Comparison of ENCODE assay signal across 21 mouse cellular contexts in genomic region chr11:31592061-31592460, GRCm38 (mm10).
DNase-seq lines count a peak whose midpoint lies in the region; ATAC-seq and TF ChIP-seq lines count a peak whose summit lies in the region.
"Had no signal": no experiment of that assay in that cellular context is flagged by ENCODE, and none has a peak within 500 bp of the region (broad histone marks: within the 10 kb centered on the region; RNA-seq: fewer than 3 reads in every experiment).

No protein-coding gene starts in this region.

- H3K79me2 ChIP-seq in heart, adult 2 months (replicated peaks; ENCODE audit: control insufficient read depth, insufficient read depth, low read length) = no peaks in the 10 kb centered on the region

- H3K9ac ChIP-seq in heart, adult 2 months (ENCODE audit: low read depth, low read length) = no peak overlapping the region
- no peak overlapping the region for H3K9ac ChIP-seq in stomach, embryonic 14.5 days (replicated peaks; ENCODE audit: low read depth, low read length)
- no peak overlapping the region for H3K9ac ChIP-seq in stomach, postnatal 0 days (ENCODE audit: low read length)
- H3K9ac ChIP-seq in stomach, embryonic 16.5 days (ENCODE audit: low read length) = peak overlapping the region; percentile 32; the same call in 1 of the 2 replicates
- H3K9ac ChIP-seq: embryonic facial prominence, embryonic 13.5 days; forebrain, postnatal 0 days; heart, embryonic 12.5 days; hindbrain, embryonic 12.5 days had no signal

- no peaks in the 10 kb centered on the region for H3K9me3 ChIP-seq in stomach, embryonic 14.5 days (ENCODE audit: control insufficient read depth, low read depth, low read length)
- H3K9me3 ChIP-seq in stomach, postnatal 0 days (ENCODE audit: control insufficient read depth, low read length) = no peaks in the 10 kb centered on the region
- no peaks in the 10 kb centered on the region for H3K9me3 ChIP-seq in limb, embryonic 10.5 days (replicated peaks)
- no peaks in the 10 kb centered on the region for H3K9me3 ChIP-seq in stomach, embryonic 16.5 days (replicated peaks; ENCODE audit: control insufficient read depth, low read length)
- H3K9me3 ChIP-seq: embryonic facial prominence, embryonic 13.5 days; heart, embryonic 12.5 days; hindbrain, embryonic 12.5 days had no signal

- no peak for TF ChIP-seq EP300 in heart, adult 2 months (IDR thresholded peaks at IDR 0.05; ENCODE audit: insufficient read depth, low read depth, low read length)
- TF ChIP-seq EP300 in stomach, postnatal 0 days (optimal IDR thresholded peaks at IDR 0.05) = no peak

- WGBS in heart, adult 2 months = 41% methylated on average over 11 of the region's 11 CpGs
- 71% methylated on average over 11 of the region's 11 CpGs for WGBS in stomach, embryonic 14.5 days
- 65% methylated on average over 11 of the region's 11 CpGs for WGBS in stomach, postnatal 0 days
- WGBS in limb, embryonic 10.5 days = 34% methylated on average over 11 of the region's 11 CpGs
- WGBS in stomach, embryonic 16.5 days = 70% methylated on average over 11 of the region's 11 CpGs

- no peaks in the 10 kb centered on the region for H3K36me3 ChIP-seq in heart, adult 2 months (ENCODE audit: control insufficient read depth, insufficient read depth, low read length)
- no peaks in the 10 kb centered on the region for H3K36me3 ChIP-seq in stomach, embryonic 14.5 days (ENCODE audit: control insufficient read depth, insufficient read depth, low read length)
- no peaks in the 10 kb centered on the region for H3K36me3 ChIP-seq in stomach, postnatal 0 days (ENCODE audit: control insufficient read depth, insufficient read depth, low read length)
- no peaks in the 10 kb centered on the region for H3K36me3 ChIP-seq in limb, embryonic 10.5 days
- no peaks in the 10 kb centered on the region for H3K36me3 ChIP-seq in stomach, embryonic 16.5 days (ENCODE audit: control insufficient read depth, insufficient read depth, low read length)
- H3K36me3 ChIP-seq: embryonic facial prominence, embryonic 13.5 days; heart, embryonic 12.5 days; hindbrain, embryonic 12.5 days had no signal

- no peak for TF ChIP-seq CTCF in heart, adult 2 months (IDR thresholded peaks at IDR 0.05)
- TF ChIP-seq CTCF in stomach, postnatal 0 days (IDR thresholded peaks at IDR 0.05; ENCODE audit: low read depth) = no peak

- peak; percentile 33 to 40 for DNase-seq in heart, adult 2 months
- no peak for DNase-seq in heart, postnatal 25 days (ENCODE audit: low spot score)
- no peak for DNase-seq in stomach, postnatal 0 days (ENCODE audit: low spot score)
- peak; percentile 46 for DNase-seq in limb, embryonic 10.5 days (ENCODE audit: low spot score)
- no peak for DNase-seq in urinary bladder, postnatal 10 days (ENCODE audit: low spot score)
- DNase-seq: adrenal gland, postnatal 36 days; cerebellum, adult 2 months; forebrain, postnatal 0 days; kidney, adult 11 months; lung, adult 2 months; right cerebral cortex, postnatal 4 days; thymus, postnatal 14 days had no signal

- no peak for TF ChIP-seq POLR2A in heart, adult 2 months (IDR thresholded peaks at IDR 0.05; ENCODE audit: insufficient read depth, low read depth, low read length)

- intact Hi-C loops in heart, adult 2 months (cut with DNase I) = no loop called here
- intact Hi-C loops in heart, postnatal 25 days (cut with DNase I) = no loop called here

- H3K4me3 ChIP-seq in heart, adult 2 months = no peak overlapping the region
- H3K4me3 ChIP-seq in stomach, embryonic 14.5 days (ENCODE audit: low read depth, low read length) = no peak overlapping the region
- H3K4me3 ChIP-seq in stomach, postnatal 0 days (ENCODE audit: low read depth, low read length) = no peak overlapping the region
- no peak overlapping the region for H3K4me3 ChIP-seq in limb, embryonic 10.5 days
- H3K4me3 ChIP-seq in stomach, embryonic 16.5 days (replicated peaks; ENCODE audit: low read length) = no peak overlapping the region
- H3K4me3 ChIP-seq: embryonic facial prominence, embryonic 13.5 days; heart, embryonic 12.5 days; hindbrain, embryonic 12.5 days had no signal

- ATAC-seq in stomach, embryonic 14.5 days (ENCODE audit: insufficient number of reproducible peaks, insufficient read depth, low FRiP score, low read depth) = no peak
- ATAC-seq in stomach, postnatal 0 days (ENCODE audit: low FRiP score, low TSS enrichment) = no peak
- no peak for ATAC-seq in stomach, embryonic 16.5 days (ENCODE audit: insufficient read depth, low FRiP score)
- no peak for ATAC-seq in inflammation-experienced regulatory T-cells, adult 6 months
- ATAC-seq: forebrain, postnatal 0 days had no signal

- peaks cover 1% of the 10 kb centered on the region; the same call in 1 of the 2 replicates for H3K4me1 ChIP-seq in heart, adult 2 months (ENCODE audit: control insufficient read depth, insufficient read depth, low read length)
- peaks cover 6% of the 10 kb centered on the region; the same call in 1 of the 2 replicates for H3K4me1 ChIP-seq in stomach, embryonic 14.5 days (ENCODE audit: control insufficient read depth, insufficient read depth, low read length)
- no peaks in the 10 kb centered on the region for H3K4me1 ChIP-seq in stomach, postnatal 0 days (replicated peaks; ENCODE audit: control insufficient read depth, insufficient read depth)
- H3K4me1 ChIP-seq in limb, embryonic 10.5 days = peaks cover 20% of the 10 kb centered on the region
- 0 out of 2 replicates have a peak, but pooled peaks cover 3% of the 10 kb centered on the region for H3K4me1 ChIP-seq in stomach, embryonic 16.5 days (ENCODE audit: control insufficient read depth, insufficient read depth, low read length)
- H3K4me1 ChIP-seq: hindbrain, embryonic 12.5 days had no signal

- peak overlapping the region; percentile 33 for H3K27ac ChIP-seq in heart, adult 2 months
- H3K27ac ChIP-seq in stomach, embryonic 14.5 days (ENCODE audit: low read length) = peak overlapping the region; percentile 77
- H3K27ac ChIP-seq in stomach, postnatal 0 days (replicated peaks) = no peak overlapping the region
- peak overlapping the region; percentile 31; the same call in 1 of the 2 replicates for H3K27ac ChIP-seq in limb, embryonic 10.5 days
- peak overlapping the region; percentile 60; the same call in 1 of the 2 replicates for H3K27ac ChIP-seq in stomach, embryonic 16.5 days (ENCODE audit: low read length)
- H3K27ac ChIP-seq: embryonic facial prominence, embryonic 13.5 days; hindbrain, embryonic 12.5 days; kidney, postnatal 0 days; macrophage had no signal

- no peak overlapping the region for H3K4me2 ChIP-seq in stomach, embryonic 14.5 days (replicated peaks; ENCODE audit: low read depth, low read length)
- no peak overlapping the region for H3K4me2 ChIP-seq in stomach, postnatal 0 days (replicated peaks; ENCODE audit: low read depth)
- no peak overlapping the region for H3K4me2 ChIP-seq in stomach, embryonic 16.5 days (ENCODE audit: low read depth, low read length)
- H3K4me2 ChIP-seq: embryonic facial prominence, embryonic 13.5 days; heart, embryonic 12.5 days; hindbrain, embryonic 12.5 days; midbrain, embryonic 11.5 days had no signal

- H3K27me3 ChIP-seq in heart, adult 2 months (ENCODE audit: control insufficient read depth, insufficient read depth, low read length) = no peaks in the 10 kb centered on the region
- no peaks in the 10 kb centered on the region for H3K27me3 ChIP-seq in stomach, embryonic 14.5 days (ENCODE audit: control insufficient read depth, insufficient read depth, low read length)
- H3K27me3 ChIP-seq in stomach, postnatal 0 days (ENCODE audit: control insufficient read depth, insufficient read depth, low read length) = no peaks in the 10 kb centered on the region
- H3K27me3 ChIP-seq in limb, embryonic 10.5 days (ENCODE audit: low read depth, poor library complexity, severe bottlenecking) = peaks cover 15% of the 10 kb centered on the region; the same call in 1 of the 2 replicates
- H3K27me3 ChIP-seq in stomach, embryonic 16.5 days (ENCODE audit: control insufficient read depth, insufficient read depth, low read length) = no peaks in the 10 kb centered on the region
- H3K27me3 ChIP-seq: embryonic facial prominence, embryonic 13.5 days; heart, embryonic 12.5 days; hindbrain, embryonic 12.5 days had no signal

Comparison
In these comparisons a context has a peak if more than half of its experiments do, and no peak if none do; other contexts are left out.
1. DNase-seq: peak in heart, adult 2 months (2 of 2) and limb, embryonic 10.5 days (single experiment); none in heart, postnatal 25 days (single experiment), stomach, postnatal 0 days (single experiment) and urinary bladder, postnatal 10 days (single experiment).